Mouse (Mus musculus): ENCODE measurements around the gene Dhrs3. TPM values are rescaled to one million over a fixed set of nuclear protein-coding genes. Genes with fewer than 3 reads are reported as not detected.
A peak's percentile ranks its signal among the peaks of the same experiment; 100 is the strongest.

Gene Dhrs3
- total RNA-seq, 2 experiments from 2014 or later: 114 to 133 TPM

GRCm38 (mm10) chr4:144939847-144940411, 47.3 kb downstream of the Dhrs3 start:
- DNase-seq: peak in 1 of 2 experiments; percentile 56

- no peak for DNase-seq
These were observed 48.3 kb downstream of the Dhrs3 start for GRCm38 (mm10) chr4:144940796-144941462.

- DNase-seq: no peak
These were observed 49.8 kb downstream of the Dhrs3 start for GRCm38 (mm10) chr4:144942433-144942832.

- DNase-seq: no peak
These were observed 50.6 kb downstream of the Dhrs3 start for GRCm38 (mm10) chr4:144943273-144943672.

- DNase-seq: peak; percentile 95 to 96
These were observed 55.2 kb downstream of the Dhrs3 start for GRCm38 (mm10) chr4:144947738-144948390.

- DNase-seq: peak; percentile 86 to 88
These were observed 57.1 kb downstream of the Dhrs3 start for GRCm38 (mm10) chr4:144949441-144950326.

- no peak for DNase-seq
These were observed 57.7 kb downstream of the Dhrs3 start for GRCm38 (mm10) chr4:144950327-144950711.

- no peak for DNase-seq
These were observed 58.3 kb downstream of the Dhrs3 start for GRCm38 (mm10) chr4:144950883-144951282.

GRCm38 (mm10) chr4:144951859-144952258, 59.2 kb downstream of the Dhrs3 start:
- peak; percentile 77 to 81 for DNase-seq

- no peak for DNase-seq
These were observed 60.8 kb downstream of the Dhrs3 start for GRCm38 (mm10) chr4:144953421-144953820.

GRCm38 (mm10) chr4:144955863-144956262, 63.2 kb downstream of the Dhrs3 start:
- no peak for DNase-seq

- no peak for DNase-seq
These were observed 63.7 kb downstream of the Dhrs3 start for GRCm38 (mm10) chr4:144956293-144956692.

GRCm38 (mm10) chr4:144957186-144957585, 64.6 kb downstream of the Dhrs3 start:
- peak; percentile 67 to 72 for DNase-seq

- no peak for DNase-seq
These were observed 65.1 kb downstream of the Dhrs3 start for GRCm38 (mm10) chr4:144957721-144958120.

- DNase-seq: peak; percentile 89 to 91
These were observed 67.7 kb downstream of the Dhrs3 start for GRCm38 (mm10) chr4:144960188-144960904.

GRCm38 (mm10) chr4:144961232-144961631, 68.6 kb downstream of the Dhrs3 start:
- no peak for DNase-seq

GRCm38 (mm10) chr4:144961696-144962095, 69.1 kb downstream of the Dhrs3 start:
- no peak for DNase-seq

- DNase-seq: no peak
These were observed 72.6 kb downstream of the Dhrs3 start for GRCm38 (mm10) chr4:144965255-144965654.

GRCm38 (mm10) chr4:144968371-144968770, 75.7 kb downstream of the Dhrs3 start:
- DNase-seq: no peak

GRCm38 (mm10) chr4:144969030-144969429, 76.4 kb downstream of the Dhrs3 start:
- no peak for DNase-seq

- no peak for DNase-seq
These were observed 78.4 kb downstream of the Dhrs3 start for GRCm38 (mm10) chr4:144971048-144971447.

Data from heart, adult 18-20 months (tissue).